Mouse (Mus musculus) hindbrain, postnatal 0 days (tissue): ENCODE measurements around the gene Dnajb8. TPM values are rescaled to one million over a fixed set of nuclear protein-coding genes. Genes with fewer than 3 reads are reported as not detected.

Experiments
- ATAC-seq: fragments of 200-750 bp; cut with Nextera tagmentation; 2 replicates; pipeline ENCODE4 v1.8.0; 2017; ENCODE audit warnings: mild to moderate bottlenecking, moderate TSS enrichment, moderate library complexity
- DNase-seq: peaks from one replicate; pipeline ENCODE4 v3.0.0-alpha.2; 2015; ENCODE audit warnings: low spot score
- H3K27ac ChIP-seq: fragments of 300-500 bp; sonication (generic); 2 replicates; pipeline ENCODE4 v1.5.1; 2014; ENCODE audit warnings: mild to moderate bottlenecking
- H3K27me3 ChIP-seq: fragments of 300-500 bp; sonication (generic); 2 replicates; pipeline ENCODE4 v1.6.1; 2014; ENCODE audit warnings: low read length, mixed read lengths; ENCODE audit not compliant: insufficient read depth
- H3K36me3 ChIP-seq: fragments of 300-500 bp; sonication (generic); 2 replicates; pipeline ENCODE4 v1.6.1; 2014; ENCODE audit warnings: low read length, mixed read lengths; ENCODE audit not compliant: insufficient read depth
- H3K4me1 ChIP-seq: fragments of 300-500 bp; sonication (generic); 2 replicates; pipeline ENCODE4 v1.6.1; 2014; ENCODE audit warnings: antibody characterized with exemption, low read length, mixed read lengths; ENCODE audit not compliant: insufficient read depth
- H3K4me2 ChIP-seq: fragments of 300-500 bp; sonication (generic); 2 replicates; pipeline ENCODE4 v1.6.1; 2014; ENCODE audit warnings: low read depth, mild to moderate bottlenecking, low read length, moderate library complexity, mixed read lengths
- H3K4me3 ChIP-seq: fragments of 300-500 bp; sonication (generic); 2 replicates; pipeline ENCODE4 v1.5.1; 2014; ENCODE audit warnings: low read length
- H3K9ac ChIP-seq: fragments of 300-500 bp; sonication (generic); replicated peaks from 2 replicates; pipeline ENCODE4 v1.6.1; 2014; ENCODE audit warnings: mild to moderate bottlenecking, low read length, moderate library complexity, mixed read lengths
- H3K9me3 ChIP-seq: fragments of 300-500 bp; sonication (generic); 2 replicates; pipeline ENCODE4 v1.6.1; 2016; ENCODE audit warnings: low read length, mixed read lengths
- CTCF ChIP-seq: IDR thresholded peaks from 2 replicates; pipeline ENCODE4 v1.5.1; 2016; ENCODE audit warnings: antibody characterized with exemption, control low read depth, low read depth
- WGBS: fragments of 180-500 bp; shearing (Covaris S2); extraction: QIAGEN DNeasy Blood & Tissue Kit; methylation state at CpG from one replicate; pipeline ENCODE4 v1.1.7; 2014; 5-methylcytosine and 5-hydroxymethylcytosine counted together
- polyA plus RNA-seq: library from polyadenylated mRNA; unstranded; fragments of >200 nt; fragmentation: Nextera tagmentation; extraction: Ambion mirVana; gene quantifications from 2 replicates; pipeline ENCODE4 v1.2.1, GENCODE M21; 2015
- total RNA-seq: library from RNA; depleted of rRNA; stranded (reverse); fragments of >200 nt; gene quantifications from 2 replicates; pipeline ENCODE4 v1.2.3, GENCODE M21; 2014

Dnajb8 gene
- total and polyA plus RNA-seq, 2 experiments from 2014 or later, result not detected

DNA sequence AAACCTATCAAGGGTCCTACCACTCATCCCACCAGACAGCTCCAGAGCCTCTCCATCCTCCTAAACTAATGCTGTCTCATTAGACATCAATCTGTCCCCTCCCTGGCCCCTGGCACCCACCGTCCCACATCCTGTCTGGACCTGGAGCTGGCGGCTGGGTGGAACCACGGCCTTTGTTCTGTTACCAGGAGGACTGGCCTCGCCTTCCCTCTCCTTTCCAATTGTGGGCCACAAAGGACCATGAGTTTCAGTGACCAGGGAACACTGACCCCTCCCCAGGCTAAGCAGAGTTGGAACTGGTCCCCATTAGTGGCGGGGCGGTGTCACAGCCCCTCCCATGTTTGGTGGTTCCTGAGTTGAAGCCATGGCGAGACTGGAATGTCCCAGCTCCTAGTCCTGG, 5.5 kb downstream of the Dnajb8 start:
- Histone ChIP-seq H3K36me3 (no peaks in the 10 kb centered on the region), H3K4me1 (0 out of 2 replicates have a peak, but pooled peaks cover 5% of the 10 kb centered on the region), H3K4me2 (no peak overlapping the region), H3K27me3 (no peaks in the 10 kb centered on the region), H3K9ac (no peak overlapping the region), H3K4me3 (no peak overlapping the region), H3K27ac (no peak overlapping the region), H3K9me3 (no peaks in the 10 kb centered on the region)
- no peak for DNase-seq
- no peak for TF ChIP-seq CTCF
- WGBS, result 59% methylated on average over 7 of the region's 7 CpGs
- no peak for ATAC-seq

DNA sequence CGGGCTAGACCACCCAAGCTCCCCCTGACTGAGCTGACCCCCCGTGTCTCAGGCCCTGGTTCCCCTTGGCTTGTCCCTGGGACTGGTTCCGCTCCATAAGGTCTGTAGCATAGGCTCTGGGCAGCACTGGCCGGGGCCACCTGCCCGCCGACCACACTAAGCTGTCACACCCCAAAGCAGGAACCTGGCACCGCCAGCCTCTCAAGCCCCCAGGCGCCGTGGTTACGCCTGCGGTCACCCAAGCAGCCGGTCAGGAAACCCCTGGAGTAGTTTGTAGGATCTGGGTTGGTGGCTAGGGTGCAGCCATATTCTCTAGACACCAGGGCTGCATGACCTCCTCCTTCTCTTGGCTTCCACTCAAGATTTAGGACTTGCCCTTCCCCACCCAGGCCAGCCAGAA, 7.2 kb downstream of the Dnajb8 start:
- 0 out of 2 replicates have a peak, but pooled peaks cover 5% of the 10 kb centered on the region for H3K4me1 ChIP-seq
- no peaks in the 10 kb centered on the region for H3K36me3 ChIP-seq
- no peaks in the 10 kb centered on the region for H3K27me3 ChIP-seq
- DNase-seq (no peak), ATAC-seq (no peak)
- no peak overlapping the region for H3K27ac ChIP-seq
- TF ChIP-seq CTCF, result no peak
- no peak overlapping the region for H3K9ac ChIP-seq
- no peak overlapping the region for H3K4me3 ChIP-seq
- no peak overlapping the region for H3K4me2 ChIP-seq
- 84% methylated on average over 12 of the region's 12 CpGs for WGBS
- no peaks in the 10 kb centered on the region for H3K9me3 ChIP-seq

DNA sequence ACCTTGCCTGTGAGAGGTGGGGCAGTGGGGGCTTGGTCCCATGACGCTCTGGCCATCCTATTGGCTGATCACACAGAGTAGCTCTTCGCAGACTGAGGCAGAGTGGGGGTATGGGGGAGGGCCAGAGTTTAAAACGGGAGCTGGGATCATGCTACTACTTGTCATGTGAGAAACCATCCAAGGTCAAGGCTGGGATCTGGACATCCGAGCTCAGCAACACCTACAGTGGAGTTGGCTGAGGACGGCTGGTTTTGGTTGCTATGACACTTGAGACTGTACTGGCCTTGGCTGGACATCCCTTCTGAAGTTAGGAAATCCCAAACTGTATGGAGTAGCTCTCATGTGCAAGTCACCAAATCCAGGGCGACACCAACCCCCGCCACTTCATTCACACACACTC, 9.8 kb downstream of the Dnajb8 start:
- no peak overlapping the region for H3K9ac ChIP-seq
- no peak overlapping the region for H3K27ac ChIP-seq
- DNase-seq (no peak), ATAC-seq (no peak)
- no peaks in the 10 kb centered on the region for H3K27me3 ChIP-seq
- no peak overlapping the region for H3K4me2 ChIP-seq
- no peak overlapping the region for H3K4me3 ChIP-seq
- no peaks in the 10 kb centered on the region for H3K36me3 ChIP-seq
- WGBS, result 78% methylated on average over 7 of the region's 7 CpGs
- no peaks in the 10 kb centered on the region for H3K9me3 ChIP-seq
- TF ChIP-seq CTCF, result no peak
- H3K4me1 ChIP-seq, result peaks cover 7% of the 10 kb centered on the region; the same call in 1 of the 2 replicates

DNA sequence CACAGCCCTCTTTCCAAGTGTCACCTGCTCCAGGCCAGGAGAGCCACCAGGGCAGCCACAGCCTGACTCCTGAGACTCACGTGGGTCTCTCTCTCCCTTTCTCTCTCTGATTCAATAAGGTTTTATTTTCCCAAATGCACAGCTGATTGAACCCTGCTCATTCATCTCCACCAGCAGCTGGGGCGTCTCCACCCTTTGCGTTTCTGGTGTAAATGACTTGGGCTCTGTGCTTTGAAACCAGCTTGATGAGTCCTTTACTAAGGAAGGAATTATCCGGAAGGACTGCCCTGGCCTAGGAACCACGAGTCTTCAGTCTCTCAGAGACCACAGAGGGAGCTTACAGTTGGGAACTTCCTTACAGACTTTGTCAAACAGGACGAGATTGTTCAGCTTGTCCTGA, 10.2 kb downstream of the Dnajb8 start:
- H3K4me2 ChIP-seq, result no peak overlapping the region
- no peak overlapping the region for H3K9ac ChIP-seq
- H3K4me3 ChIP-seq, result no peak overlapping the region
- no peak for TF ChIP-seq CTCF
- WGBS, result 60% methylated on average over 6 of the region's 6 CpGs
- H3K27me3 ChIP-seq, result no peaks in the 10 kb centered on the region
- H3K27ac ChIP-seq, result no peak overlapping the region
- H3K9me3 ChIP-seq, result no peaks in the 10 kb centered on the region
- no peak for ATAC-seq
- H3K4me1 ChIP-seq, result peaks cover 7% of the 10 kb centered on the region; the same call in 1 of the 2 replicates
- H3K36me3 ChIP-seq, result no peaks in the 10 kb centered on the region
- DNase-seq, result no peak

DNA sequence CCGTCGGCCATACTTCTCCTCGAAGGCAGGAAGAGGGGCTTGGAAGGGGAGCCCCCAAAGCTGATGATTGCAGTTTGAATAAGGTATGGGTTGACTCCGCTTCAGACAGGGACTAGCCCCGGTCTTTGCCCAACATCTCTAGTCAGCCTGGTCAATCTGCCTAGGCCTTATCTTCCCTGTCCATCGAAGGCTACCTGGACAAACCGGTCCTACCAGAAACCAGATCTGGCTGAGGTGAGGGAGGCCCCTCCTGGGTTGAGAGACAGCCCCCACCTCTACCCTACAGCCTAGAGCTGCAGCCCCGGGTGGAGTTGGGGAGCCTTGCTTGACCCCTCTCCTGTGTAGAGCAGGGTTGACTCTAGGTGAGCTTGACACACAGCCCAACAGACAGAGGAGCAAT, 11.9 kb downstream of the Dnajb8 start:
- Histone ChIP-seq H3K4me2 (no peak overlapping the region), H3K36me3 (no peaks in the 10 kb centered on the region), H3K27me3 (no peaks in the 10 kb centered on the region), H3K9me3 (no peaks in the 10 kb centered on the region), H3K4me3 (no peak overlapping the region), H3K27ac (no peak overlapping the region), H3K4me1 (peaks cover 7% of the 10 kb centered on the region; the same call in 1 of the 2 replicates), H3K9ac (no peak overlapping the region)
- no peak for TF ChIP-seq CTCF
- DNase-seq, result no peak
- 83% methylated on average over 8 of the region's 8 CpGs for WGBS
- no peak for ATAC-seq

DNA sequence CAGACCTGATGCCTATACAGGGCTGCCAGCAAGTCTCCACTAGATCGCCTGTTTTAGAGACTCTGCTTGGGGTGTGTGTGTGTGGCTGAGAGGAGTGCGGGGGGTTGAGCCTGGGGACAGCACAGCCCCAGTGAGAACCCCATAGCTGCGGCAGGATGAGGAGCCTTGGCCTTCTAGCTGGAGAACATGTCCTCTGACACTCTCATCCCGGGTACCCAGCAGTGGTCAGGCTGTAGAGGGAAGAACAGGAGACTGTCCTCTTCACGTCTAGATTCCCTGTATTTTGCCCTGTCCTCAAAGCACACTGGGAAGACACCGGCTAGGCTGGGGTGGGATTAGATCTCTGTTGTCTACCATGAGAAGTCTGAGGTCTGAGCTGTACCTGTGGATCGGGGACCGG, 13.4 kb downstream of the Dnajb8 start:
- no peak overlapping the region for H3K4me3 ChIP-seq
- H3K9me3 ChIP-seq, result no peaks in the 10 kb centered on the region
- H3K4me1 ChIP-seq, result peaks cover 7% of the 10 kb centered on the region; the same call in 1 of the 2 replicates
- no peak overlapping the region for H3K9ac ChIP-seq
- TF ChIP-seq CTCF, result no peak
- DNase-seq (no peak), ATAC-seq (no peak)
- H3K4me2 ChIP-seq, result no peak overlapping the region
- no peaks in the 10 kb centered on the region for H3K36me3 ChIP-seq
- 29% methylated on average over 8 of the region's 8 CpGs for WGBS
- no peak overlapping the region for H3K27ac ChIP-seq
- H3K27me3 ChIP-seq, result no peaks in the 10 kb centered on the region

DNA sequence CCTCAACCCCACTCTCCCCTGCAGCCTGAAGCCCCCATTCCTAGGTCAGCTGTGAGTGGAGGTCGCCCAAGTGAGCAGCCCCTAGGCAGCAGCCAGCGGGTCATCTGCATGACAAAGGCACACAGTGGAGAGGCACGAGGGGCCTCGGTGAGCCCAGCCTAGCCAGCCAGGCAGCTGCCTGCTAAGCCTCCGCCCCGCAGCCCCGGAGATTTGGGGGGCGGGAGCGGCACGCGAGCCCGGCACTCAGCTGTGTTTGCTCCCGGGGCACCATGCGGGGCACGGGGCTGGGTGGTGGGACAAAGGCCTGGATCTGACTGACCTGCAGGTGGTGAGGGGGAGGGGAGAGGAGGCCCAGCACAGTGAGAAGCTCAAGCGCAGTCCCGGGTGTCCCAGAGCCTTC, 13.9 kb downstream of the Dnajb8 start:
- H3K4me2 ChIP-seq, result 0 out of 2 replicates have a peak overlapping the region, but pooled peaks have one; percentile 10
- 2% methylated on average over 17 of the region's 17 CpGs for WGBS
- no peak overlapping the region for H3K27ac ChIP-seq
- H3K4me1 ChIP-seq, result peaks cover 7% of the 10 kb centered on the region; the same call in 1 of the 2 replicates
- H3K36me3 ChIP-seq, result no peaks in the 10 kb centered on the region
- ATAC-seq, result no peak
- peak; percentile 8 for DNase-seq
- H3K9ac ChIP-seq, result no peak overlapping the region
- H3K4me3 ChIP-seq, result no peak overlapping the region
- H3K9me3 ChIP-seq, result no peaks in the 10 kb centered on the region
- TF ChIP-seq CTCF, result no peak
- no peaks in the 10 kb centered on the region for H3K27me3 ChIP-seq
